ENCODE assay signal across 8 mouse cellular contexts in the genomic region with DNA sequence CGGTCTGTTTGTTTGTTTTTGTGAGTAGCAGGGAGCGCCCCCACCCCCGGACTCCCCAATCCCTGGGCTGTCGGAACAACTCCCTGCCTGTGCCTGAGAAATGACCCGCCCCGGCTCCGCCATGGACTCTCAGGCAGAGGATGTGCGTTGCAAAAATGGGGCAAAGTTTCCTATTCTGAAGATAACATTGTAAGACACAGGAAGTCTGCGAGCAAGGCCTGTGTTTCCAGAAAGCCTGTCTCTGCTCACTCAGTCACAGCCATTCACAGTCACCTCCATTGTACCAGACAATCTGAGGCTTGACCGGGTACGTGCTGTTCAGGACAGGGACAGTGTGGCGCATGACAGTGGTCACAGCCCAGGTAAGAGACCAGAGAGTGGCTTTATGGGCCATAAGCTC. TPM values are rescaled to one million over a fixed set of nuclear protein-coding genes. Genes with fewer than 3 reads are reported as not detected.
A peak's percentile ranks its signal among the peaks of the same experiment; 100 is the strongest.
DNase-seq lines count a peak whose midpoint lies in the region; ATAC-seq and TF ChIP-seq lines count a peak whose summit lies in the region.

No protein-coding gene starts in this region.

- H3K9ac ChIP-seq in hindbrain, embryonic 13.5 days: no peak overlapping the region
- H3K9ac ChIP-seq in hindbrain, postnatal 0 days (replicated peaks; ENCODE audit: low read length): no peak overlapping the region
- 0 out of 2 replicates have a peak overlapping the region, but pooled peaks have one; percentile 15 for H3K9ac ChIP-seq in heart, embryonic 15.5 days

- no peak for ATAC-seq in hindbrain, embryonic 13.5 days (ENCODE audit: low FRiP score)
- no peak for ATAC-seq in hindbrain, postnatal 0 days
- ATAC-seq in heart, embryonic 15.5 days (replicated peaks; ENCODE audit: insufficient number of reproducible peaks, insufficient read depth, low FRiP score, low read depth): no peak; the same call in 1 of the 2 replicates
- no peak for ATAC-seq in activated CD4-positive, CD25-positive, alpha-beta regulatory T cell, adult 4 months

- peaks cover 63% of the 10 kb centered on the region for H3K4me1 ChIP-seq in hindbrain, embryonic 13.5 days (replicated peaks)
- H3K4me1 ChIP-seq in hindbrain, postnatal 0 days (ENCODE audit: insufficient read depth, low read length): 0 out of 2 replicates have a peak, but pooled peaks cover 5% of the 10 kb centered on the region
- H3K4me1 ChIP-seq in heart, embryonic 15.5 days (replicated peaks): peaks cover 96% of the 10 kb centered on the region

- H3K27ac ChIP-seq in hindbrain, embryonic 13.5 days: 0 out of 2 replicates have a peak overlapping the region, but pooled peaks have one; percentile 44
- H3K27ac ChIP-seq in hindbrain, postnatal 0 days: no peak overlapping the region
- peak overlapping the region; percentile 86 for H3K27ac ChIP-seq in heart, embryonic 15.5 days

- H3K9me3 ChIP-seq in hindbrain, embryonic 13.5 days: no peaks in the 10 kb centered on the region
- no peaks in the 10 kb centered on the region for H3K9me3 ChIP-seq in hindbrain, postnatal 0 days (ENCODE audit: low read length)
- no peaks in the 10 kb centered on the region for H3K9me3 ChIP-seq in heart, embryonic 15.5 days (replicated peaks)

- DNase-seq in hindbrain, postnatal 0 days (ENCODE audit: low spot score): no peak
- peak; percentile 74 for DNase-seq in kidney, postnatal 14 days
- DNase-seq in lung, postnatal 4 days: peak; percentile 66 to 77
- DNase-seq in right cerebral cortex, postnatal 14 days: no peak
- no peak for DNase-seq in layer of hippocampus, adult 9-11 months

- TF ChIP-seq CTCF in hindbrain, postnatal 0 days (IDR thresholded peaks at IDR 0.05; ENCODE audit: low read depth): no peak

- H3K4me2 ChIP-seq in hindbrain, embryonic 13.5 days: no peak overlapping the region
- H3K4me2 ChIP-seq in hindbrain, postnatal 0 days (ENCODE audit: low read depth, low read length): no peak overlapping the region
- no peak overlapping the region; the same call in 1 of the 2 replicates for H3K4me2 ChIP-seq in heart, embryonic 15.5 days

- no peaks in the 10 kb centered on the region for H3K27me3 ChIP-seq in hindbrain, embryonic 13.5 days
- no peaks in the 10 kb centered on the region for H3K27me3 ChIP-seq in hindbrain, postnatal 0 days (ENCODE audit: insufficient read depth, low read length)
- no peaks in the 10 kb centered on the region for H3K27me3 ChIP-seq in heart, embryonic 15.5 days

- no peaks in the 10 kb centered on the region for H3K36me3 ChIP-seq in hindbrain, embryonic 13.5 days
- H3K36me3 ChIP-seq in hindbrain, postnatal 0 days (ENCODE audit: insufficient read depth, low read length): no peaks in the 10 kb centered on the region
- H3K36me3 ChIP-seq in heart, embryonic 15.5 days: no peaks in the 10 kb centered on the region

- no peak overlapping the region for H3K4me3 ChIP-seq in hindbrain, embryonic 13.5 days
- H3K4me3 ChIP-seq in hindbrain, postnatal 0 days (ENCODE audit: low read length): no peak overlapping the region
- H3K4me3 ChIP-seq in heart, embryonic 15.5 days: no peak overlapping the region

- 82% methylated on average over 12 of the region's 12 CpGs for WGBS in hindbrain, embryonic 13.5 days
- WGBS in hindbrain, postnatal 0 days: 72% methylated on average over 12 of the region's 12 CpGs
- 50% methylated on average over 12 of the region's 12 CpGs for WGBS in heart, embryonic 15.5 days

RNA-seq across cellular contexts. Expression of gene Smad6, which starts 51.5 kb away (rescaled TPM):
- polyA plus RNA-seq in hindbrain, embryonic 13.5 days (2015; fragmentation: Nextera tagmentation; extraction: Ambion mirVana): 2.3 and 2.8 TPM in 2 replicates
- 11.9 and 13.2 TPM in 2 replicates for total RNA-seq in hindbrain, postnatal 0 days (2014; rRNA removed)
- 1.3 and 1.7 TPM in 2 replicates for polyA plus RNA-seq in hindbrain, postnatal 0 days (2015; fragmentation: Nextera tagmentation; extraction: Ambion mirVana)
- 16.4 and 19.8 TPM in 2 replicates for polyA plus RNA-seq in heart, embryonic 15.5 days (2015; fragmentation: Nextera tagmentation; extraction: Ambion mirVana)
- polyA plus RNA-seq in activated CD4-positive, CD25-positive, alpha-beta regulatory T cell, adult 4 months (2017; shearing (Covaris generic)): not detected

Comparison
In these comparisons a context has a peak if more than half of its experiments do, and no peak if none do; other contexts are left out.
1. DNase-seq: peak in kidney, postnatal 14 days (single experiment) and lung, postnatal 4 days (2 of 2); none in hindbrain, postnatal 0 days (single experiment), right cerebral cortex, postnatal 14 days (single experiment) and layer of hippocampus, adult 9-11 months (single experiment).